Mouse (Mus musculus) CH12.LX (cell line): ENCODE measurements around the gene Kit. TPM values are rescaled to one million over a fixed set of nuclear protein-coding genes. Genes with fewer than 3 reads are reported as not detected.

Experiments
- DNase-seq: peaks from one replicate; pipeline ENCODE4 v3.0.0-alpha.2; 2013; ENCODE audit errors: extremely low read depth
- H3K27ac ChIP-seq: 2 replicates; pipeline ENCODE4 v1.5.1; 2012; ENCODE audit warnings: low read depth, mild to moderate bottlenecking, control low read depth, moderate library complexity; ENCODE audit not compliant: insufficient read depth
- H3K27me3 ChIP-seq: replicated peaks from 2 replicates; pipeline ENCODE3; 2012; ENCODE audit warnings: inconsistent platforms
- H3K36me3 ChIP-seq, 2 experiments: replicated peaks in 1 of 2; 2 replicates each; pipeline versions ENCODE3 to v1.6.1; 2012; ENCODE audit warnings: inconsistent platforms in 1 of 2, low read length in 1 of 2, mild to moderate bottlenecking in 1 of 2, mixed read lengths in 1 of 2, moderate library complexity in 1 of 2; ENCODE audit not compliant: control insufficient read depth in 1 of 2, insufficient read depth in 1 of 2
- H3K4me1 ChIP-seq, 2 experiments: 2 replicates each; pipeline ENCODE4 v1.6.1; 2012; ENCODE audit warnings: inconsistent platforms in 1 of 2, moderate library complexity in 1 of 2; ENCODE audit not compliant: insufficient read depth in 2 of 2, control insufficient read depth in 1 of 2
- H3K4me2 ChIP-seq: 2 replicates; pipeline ENCODE4 v1.6.1; 2012; ENCODE audit warnings: low read depth, mild to moderate bottlenecking, control low read depth; ENCODE audit not compliant: poor library complexity, insufficient read depth, severe bottlenecking
- H3K4me3 ChIP-seq, 3 experiments: fragments of 150-350 bp in 1 of 3; sonication (generic) in 1 of 3; replicated peaks in 1 of 3; 2 replicates each; pipeline versions ENCODE3 to v1.5.1; 2011 to 2012; ENCODE audit warnings: low read depth in 2 of 3, low read length in 2 of 3, mild to moderate bottlenecking in 2 of 3, moderate library complexity in 2 of 3, control low read depth in 1 of 3, improper control_type of control experiment in 1 of 3, inconsistent platforms in 1 of 3, mixed read lengths in 1 of 3; ENCODE audit not compliant: poor library complexity in 1 of 3
- H3K79me2 ChIP-seq: replicated peaks from 2 replicates; pipeline ENCODE4 v1.6.1; 2012; ENCODE audit warnings: mild to moderate bottlenecking, moderate library complexity; ENCODE audit not compliant: control insufficient read depth, poor library complexity, insufficient read depth, severe bottlenecking; ENCODE audit errors: extremely low read depth
- H3K9ac ChIP-seq: 2 replicates; pipeline ENCODE4 v1.6.1; 2012; ENCODE audit warnings: low read depth, mild to moderate bottlenecking, control low read depth, moderate library complexity; ENCODE audit not compliant: insufficient read depth
- H3K9me3 ChIP-seq: replicated peaks from 2 replicates; pipeline ENCODE3; 2012; ENCODE audit warnings: low read length, inconsistent platforms, mixed read lengths
- CHD2 ChIP-seq: IDR thresholded peaks from 2 replicates; pipeline ENCODE4 v1.6.1; 2011; ENCODE audit warnings: low read length, improper control_type of control experiment
- ETS1 ChIP-seq: conservative IDR thresholded peaks from 2 replicates; pipeline ENCODE4 v1.6.1; 2012; ENCODE audit warnings: low read depth, mild to moderate bottlenecking, inconsistent platforms, low read length, improper control_type of control experiment, moderate library complexity
- GABPA ChIP-seq: IDR thresholded peaks from 2 replicates; pipeline ENCODE4 v1.6.1; 2012; ENCODE audit warnings: low read depth, low read length, improper control_type of control experiment, inconsistent platforms; ENCODE audit not compliant: insufficient replicate concordance
- IRF4 ChIP-seq: IDR thresholded peaks from 2 replicates; pipeline ENCODE4 v1.6.1; 2014; ENCODE audit warnings: low read depth, mild to moderate bottlenecking, inconsistent platforms, low read length, improper control_type of control experiment
- JUN ChIP-seq: IDR thresholded peaks from 2 replicates; pipeline ENCODE4 v1.6.1; 2011; ENCODE audit warnings: low read depth, mild to moderate bottlenecking, low read length, improper control_type of control experiment, moderate library complexity; ENCODE audit not compliant: insufficient read depth
- KAT2A ChIP-seq: IDR thresholded peaks from 2 replicates; pipeline ENCODE4 v1.6.1; 2012; ENCODE audit warnings: low read length, improper control_type of control experiment, inconsistent platforms; ENCODE audit not compliant: insufficient replicate concordance
- MAZ ChIP-seq: IDR thresholded peaks from 2 replicates; pipeline ENCODE4 v1.6.1; 2012; ENCODE audit warnings: low read depth, mild to moderate bottlenecking, inconsistent platforms, low read length, improper control_type of control experiment, moderate library complexity
- MEF2A ChIP-seq: IDR thresholded peaks from 2 replicates; pipeline ENCODE4 v1.6.1; 2014; ENCODE audit warnings: low read depth, mild to moderate bottlenecking, inconsistent platforms, low read length, improper control_type of control experiment, borderline replicate concordance
- MXI1 ChIP-seq: IDR thresholded peaks from 2 replicates; pipeline ENCODE4 v1.6.1; 2011; ENCODE audit warnings: mild to moderate bottlenecking, low read depth, low read length, improper control_type of control experiment
- MYC ChIP-seq: IDR thresholded peaks from 2 replicates; pipeline ENCODE4 v1.6.1; 2011; ENCODE audit warnings: low read depth, mild to moderate bottlenecking, improper control_type of control experiment, low read length
- PAX5 ChIP-seq: IDR thresholded peaks from 2 replicates; pipeline ENCODE4 v1.6.1; 2012; ENCODE audit warnings: low read length, inconsistent platforms, mixed read lengths
- POLR2A ChIP-seq: IDR thresholded peaks from 2 replicates; pipeline ENCODE4 v1.6.1; 2011; ENCODE audit warnings: low read depth, mild to moderate bottlenecking, improper control_type of control experiment, low read length
- POLR2AphosphoS2 ChIP-seq: IDR thresholded peaks from 2 replicates; pipeline ENCODE4 v1.6.1; 2011; ENCODE audit warnings: low read depth, low read length, improper control_type of control experiment
- SMC3 ChIP-seq: IDR thresholded peaks from 2 replicates; pipeline ENCODE4 v1.6.1; 2011; ENCODE audit warnings: low read depth, low read length, improper control_type of control experiment
- USF1 ChIP-seq: IDR thresholded peaks from 2 replicates; pipeline ENCODE4 v1.6.1; 2014; ENCODE audit warnings: low read depth, mild to moderate bottlenecking, inconsistent platforms, low read length, improper control_type of control experiment
- USF2 ChIP-seq: conservative IDR thresholded peaks from 2 replicates; pipeline ENCODE4 v1.6.1; 2011; ENCODE audit warnings: low read depth, low read length, improper control_type of control experiment
- ZKSCAN1 ChIP-seq: IDR thresholded peaks from 2 replicates; pipeline ENCODE4 v1.6.1; 2012; ENCODE audit warnings: low read depth, inconsistent platforms, low read length, improper control_type of control experiment, borderline replicate concordance
- ZMIZ1 ChIP-seq: IDR thresholded peaks from 2 replicates; pipeline ENCODE4 v1.6.1; 2012; ENCODE audit warnings: low read depth, mild to moderate bottlenecking, inconsistent platforms, low read length, improper control_type of control experiment
- dilution Hi-C: fragments of 300-500 bp; cut with MboI; formaldehyde crosslinking; loops from 2 replicates; pipeline ENCODE4 v1.14.3; 2020; ENCODE audit warnings: low sequenced_read_pairs; ENCODE audit not compliant: extremely low pct_unique_long_range_greater_than_20kb, extremely low pct_ligation_motif_present
- in situ Hi-C: fragments of 300-500 bp; cut with MboI; formaldehyde crosslinking; loops from 3 replicates; pipeline ENCODE4 v1.14.3; 2019; ENCODE audit warnings: low sequenced_read_pairs, low pct_ligation_motif_present, low pct_unique_long_range_greater_than_20kb, mixed read lengths
- polyA plus RNA-seq: library from polyadenylated mRNA; unstranded; fragments of >175 nt; gene quantifications from 2 replicates; pipeline ENCODE4 v1.2.1, GENCODE M21; 2012; ENCODE audit warnings: low read depth; ENCODE audit not compliant: insufficient read length
- total RNA-seq, 2 experiments: library from RNA; depleted of rRNA; stranded (reverse); fragments of 300-350 nt in 1 of 2; fragments of >200 nt in 1 of 2; gene quantifications; 2 replicates each; pipeline ENCODE4 v1.2.3; 2012 to 2014

Gene Kit
- total and polyA plus RNA-seq, 3 experiments: 0.13 to 0.64 TPM; not detected in 1

DNA sequence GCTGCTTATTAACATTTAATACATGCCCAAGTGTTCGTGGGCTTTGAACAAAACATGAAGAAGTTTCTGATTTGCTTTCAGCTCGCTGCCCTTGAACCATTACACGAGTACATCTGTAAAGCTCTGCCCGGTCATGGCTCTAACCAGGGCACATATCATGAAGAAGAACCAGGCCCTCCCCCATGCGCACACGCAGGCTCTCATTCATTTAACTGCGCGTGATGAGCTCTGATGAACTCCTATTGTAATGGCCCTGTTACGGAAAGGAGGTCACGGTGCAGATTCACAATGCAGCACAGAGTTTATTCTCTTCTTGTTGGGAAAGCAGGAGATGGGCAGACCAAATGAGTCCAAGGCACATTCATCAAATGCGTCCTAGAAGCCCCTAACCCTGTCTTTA is 17.1 kb upstream of the Kit start:
- no peaks in the 10 kb centered on the region for H3K27me3 ChIP-seq
- dilution Hi-C loops: no loop called here
- H3K79me2 ChIP-seq: no peaks in the 10 kb centered on the region

DNA sequence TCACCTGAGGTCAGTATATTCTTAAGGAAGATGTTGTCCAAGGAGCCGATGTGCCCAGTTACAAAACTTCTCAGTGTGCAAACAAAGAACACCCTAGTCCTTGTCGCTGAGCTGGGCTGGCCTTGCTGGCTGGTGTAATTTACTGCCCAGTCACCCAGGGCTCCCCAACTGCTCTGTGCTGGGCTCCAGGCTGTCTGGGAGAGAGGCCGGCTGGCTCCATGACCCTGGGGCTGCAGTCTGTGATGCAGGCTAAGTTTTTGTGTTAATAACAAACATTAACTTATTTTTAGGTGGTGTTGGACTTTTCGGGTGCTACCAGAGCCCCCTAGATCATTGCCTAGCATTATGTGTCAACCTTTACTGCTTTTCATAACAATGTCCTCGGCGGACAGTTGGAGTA is 15.4 kb upstream of the Kit start:
- H3K9me3 ChIP-seq: peaks cover 2% of the 10 kb centered on the region
- H3K9ac ChIP-seq: no peak overlapping the region
- H3K36me3 ChIP-seq: no peaks in the 10 kb centered on the region
- H3K27me3 ChIP-seq: no peaks in the 10 kb centered on the region
- in situ Hi-C loops: no loop called here
- H3K4me1 ChIP-seq: peaks cover 0 to 6% of the 10 kb centered on the region in 2 experiments; a peak in 1 of 4 replicates
- no peak overlapping the region for H3K27ac ChIP-seq
- TF ChIP-seq GABPA (no peak), ZMIZ1 (no peak)
- dilution Hi-C loops: no loop called here
- H3K4me2 ChIP-seq: no peak overlapping the region
- no peak overlapping the region for H3K4me3 ChIP-seq
- no peak for DNase-seq
- no peaks in the 10 kb centered on the region for H3K79me2 ChIP-seq

More for the DNA sequence above, 17.1 kb upstream of the Kit start:
- Histone ChIP-seq H3K9ac (no peak overlapping the region), H3K4me1 (peaks cover 0 to 6% of the 10 kb centered on the region in 2 experiments; a peak in 1 of 4 replicates), H3K4me2 (no peak overlapping the region), H3K4me3 (no peak overlapping the region), H3K36me3 (no peaks in the 10 kb centered on the region), H3K27ac (no peak overlapping the region), H3K9me3 (peaks cover 2% of the 10 kb centered on the region)
- in situ Hi-C loops: no loop called here
- no peak for TF ChIP-seq SMC3
- no peak for TF ChIP-seq IRF4
- TF ChIP-seq PAX5: no peak
- TF ChIP-seq ZKSCAN1: no peak
- TF ChIP-seq CHD2: no peak
- TF ChIP-seq KAT2A: no peak
- TF ChIP-seq ETS1: no peak
- no peak for TF ChIP-seq MAZ
- no peak for TF ChIP-seq JUN
- TF ChIP-seq POLR2A: no peak
- no peak for TF ChIP-seq MXI1
- no peak for TF ChIP-seq USF1
- no peak for TF ChIP-seq MEF2A
- TF ChIP-seq POLR2AphosphoS2: no peak
- TF ChIP-seq MYC: no peak
- no peak for TF ChIP-seq ZMIZ1
- no peak for TF ChIP-seq USF2
- no peak for DNase-seq
